Mouse (Mus musculus): ENCODE measurements around the gene Veph1. TPM values are rescaled to one million over a fixed set of nuclear protein-coding genes. Genes with fewer than 3 reads are reported as not detected.
A peak's percentile ranks its signal among the peaks of the same experiment; 100 is the strongest.

Veph1 gene
- polyA plus RNA-seq, 1 experiment from 2014 or later: 6.6 TPM

GRCm38 (mm10) chr3:66310586-66310985 lies 13.9 kb upstream of the Veph1 start:
- Histone ChIP-seq H3K9me3 (ENCODE audit: control insufficient read depth, low read length) (no peaks in the 10 kb centered on the region), H3K9ac (ENCODE audit: low read length) (no peak overlapping the region), H3K4me1 (replicated peaks; ENCODE audit: control insufficient read depth, insufficient read depth, low read length) (peaks cover 2% of the 10 kb centered on the region; the same call in 1 of the 2 replicates), H3K27me3 (ENCODE audit: control insufficient read depth, insufficient read depth, low read depth, low read length) (no peaks in the 10 kb centered on the region), H3K4me3 (ENCODE audit: low read length) (no peak overlapping the region), H3K27ac (ENCODE audit: low read length) (peak overlapping the region; percentile 77), H3K36me3 (ENCODE audit: control insufficient read depth, insufficient read depth, low read length) (no peaks in the 10 kb centered on the region), H3K4me2 (ENCODE audit: low read depth, low read length) (no peak overlapping the region)
- peak; percentile 85 for ATAC-seq (ENCODE audit: low read depth)
- 58% methylated on average over 1 of the region's 1 CpGs for WGBS

GRCm38 (mm10) chr3:66309531-66309930 lies 12.9 kb upstream of the Veph1 start:
- Histone ChIP-seq H3K9me3 (ENCODE audit: control insufficient read depth, low read length) (no peaks in the 10 kb centered on the region), H3K4me1 (replicated peaks; ENCODE audit: control insufficient read depth, insufficient read depth, low read length) (peaks cover 2% of the 10 kb centered on the region; the same call in 1 of the 2 replicates), H3K9ac (ENCODE audit: low read length) (no peak overlapping the region), H3K27ac (ENCODE audit: low read length) (peak overlapping the region; percentile 17; the same call in 1 of the 2 replicates), H3K36me3 (ENCODE audit: control insufficient read depth, insufficient read depth, low read length) (no peaks in the 10 kb centered on the region), H3K27me3 (ENCODE audit: control insufficient read depth, insufficient read depth, low read depth, low read length) (no peaks in the 10 kb centered on the region), H3K4me2 (ENCODE audit: low read depth, low read length) (no peak overlapping the region), H3K4me3 (ENCODE audit: low read length) (no peak overlapping the region)
- WGBS: 87% methylated on average over 1 of the region's 1 CpGs
- no peak for ATAC-seq (ENCODE audit: low read depth)

- H3K4me1 ChIP-seq (replicated peaks; ENCODE audit: control insufficient read depth, insufficient read depth, low read length): peaks cover 7% of the 10 kb centered on the region; the same call in 1 of the 2 replicates
- peak overlapping the region; percentile 29 for H3K4me2 ChIP-seq (ENCODE audit: low read depth, low read length)
- no peak overlapping the region for H3K27ac ChIP-seq (ENCODE audit: low read length)
- H3K9me3 ChIP-seq (ENCODE audit: control insufficient read depth, low read length): no peaks in the 10 kb centered on the region
- no peaks in the 10 kb centered on the region for H3K36me3 ChIP-seq (ENCODE audit: control insufficient read depth, insufficient read depth, low read length)
- no peak overlapping the region; the same call in 1 of the 2 replicates for H3K9ac ChIP-seq (ENCODE audit: low read length)
- 86% methylated on average over 9 of the region's 9 CpGs for WGBS
- H3K4me3 ChIP-seq (ENCODE audit: low read length): no peak overlapping the region
- H3K27me3 ChIP-seq (ENCODE audit: control insufficient read depth, insufficient read depth, low read depth, low read length): no peaks in the 10 kb centered on the region
- no peak for ATAC-seq (ENCODE audit: low read depth)
Measured at GRCm38 (mm10) chr3:66295236-66295635, 1.4 kb downstream of the Veph1 start.

- Histone ChIP-seq H3K4me1 (replicated peaks; ENCODE audit: control insufficient read depth, insufficient read depth, low read length) (peaks cover 7% of the 10 kb centered on the region; the same call in 1 of the 2 replicates), H3K27me3 (ENCODE audit: control insufficient read depth, insufficient read depth, low read depth, low read length) (no peaks in the 10 kb centered on the region), H3K36me3 (ENCODE audit: control insufficient read depth, insufficient read depth, low read length) (no peaks in the 10 kb centered on the region), H3K9ac (ENCODE audit: low read length) (no peak overlapping the region; the same call in 1 of the 2 replicates), H3K9me3 (ENCODE audit: control insufficient read depth, low read length) (no peaks in the 10 kb centered on the region), H3K4me3 (ENCODE audit: low read length) (no peak overlapping the region), H3K27ac (ENCODE audit: low read length) (no peak overlapping the region), H3K4me2 (ENCODE audit: low read depth, low read length) (no peak overlapping the region)
- no peak for ATAC-seq (ENCODE audit: low read depth)
- WGBS: 85% methylated on average over 3 of the region's 3 CpGs
Measured at GRCm38 (mm10) chr3:66294729-66295128, 1.9 kb downstream of the Veph1 start.

- Histone ChIP-seq H3K4me1 (replicated peaks; ENCODE audit: control insufficient read depth, insufficient read depth, low read length) (peaks cover 7% of the 10 kb centered on the region; the same call in 1 of the 2 replicates), H3K27ac (ENCODE audit: low read length) (peak overlapping the region; percentile 96), H3K36me3 (ENCODE audit: control insufficient read depth, insufficient read depth, low read length) (no peaks in the 10 kb centered on the region), H3K27me3 (ENCODE audit: control insufficient read depth, insufficient read depth, low read depth, low read length) (no peaks in the 10 kb centered on the region), H3K9me3 (ENCODE audit: control insufficient read depth, low read length) (no peaks in the 10 kb centered on the region), H3K4me3 (ENCODE audit: low read length) (peak overlapping the region; percentile 43), H3K4me2 (ENCODE audit: low read depth, low read length) (peak overlapping the region; percentile 65), H3K9ac (ENCODE audit: low read length) (peak overlapping the region; percentile 65)
- 4% methylated on average over 20 of the region's 20 CpGs for WGBS
- peak; percentile 94 for ATAC-seq (ENCODE audit: low read depth)
Measured at GRCm38 (mm10) chr3:66292356-66292946, 4.2 kb downstream of the Veph1 start.

- WGBS: 74% methylated on average over 4 of the region's 4 CpGs
- Histone ChIP-seq H3K4me1 (replicated peaks; ENCODE audit: control insufficient read depth, insufficient read depth, low read length) (no peaks in the 10 kb centered on the region), H3K9ac (ENCODE audit: low read length) (no peak overlapping the region), H3K27ac (ENCODE audit: low read length) (no peak overlapping the region), H3K36me3 (ENCODE audit: control insufficient read depth, insufficient read depth, low read length) (no peaks in the 10 kb centered on the region), H3K9me3 (ENCODE audit: control insufficient read depth, low read length) (no peaks in the 10 kb centered on the region), H3K4me2 (ENCODE audit: low read depth, low read length) (no peak overlapping the region), H3K27me3 (ENCODE audit: control insufficient read depth, insufficient read depth, low read depth, low read length) (no peaks in the 10 kb centered on the region), H3K4me3 (ENCODE audit: low read length) (no peak overlapping the region)
- no peak for ATAC-seq (ENCODE audit: low read depth)
Measured at GRCm38 (mm10) chr3:66263270-66263669, 33.4 kb downstream of the Veph1 start.

- Histone ChIP-seq H3K4me2 (ENCODE audit: low read depth, low read length) (no peak overlapping the region), H3K27me3 (ENCODE audit: control insufficient read depth, insufficient read depth, low read depth, low read length) (no peaks in the 10 kb centered on the region), H3K9me3 (ENCODE audit: control insufficient read depth, low read length) (no peaks in the 10 kb centered on the region), H3K9ac (ENCODE audit: low read length) (no peak overlapping the region), H3K36me3 (ENCODE audit: control insufficient read depth, insufficient read depth, low read length) (no peaks in the 10 kb centered on the region), H3K27ac (ENCODE audit: low read length) (no peak overlapping the region), H3K4me3 (ENCODE audit: low read length) (no peak overlapping the region), H3K4me1 (replicated peaks; ENCODE audit: control insufficient read depth, insufficient read depth, low read length) (no peaks in the 10 kb centered on the region)
- peak; percentile 28; the same call in 1 of the 2 replicates for ATAC-seq (ENCODE audit: low read depth)
- 44% methylated on average over 5 of the region's 5 CpGs for WGBS
Measured at GRCm38 (mm10) chr3:66262319-66262718, 34.3 kb downstream of the Veph1 start.

GRCm38 (mm10) chr3:66254504-66255105 lies 42.0 kb downstream of the Veph1 start:
- 62% methylated on average over 9 of the region's 9 CpGs for WGBS
- Histone ChIP-seq H3K27ac (ENCODE audit: low read length) (no peak overlapping the region), H3K9me3 (ENCODE audit: control insufficient read depth, low read length) (no peaks in the 10 kb centered on the region), H3K4me1 (replicated peaks; ENCODE audit: control insufficient read depth, insufficient read depth, low read length) (no peaks in the 10 kb centered on the region), H3K4me2 (ENCODE audit: low read depth, low read length) (no peak overlapping the region), H3K9ac (ENCODE audit: low read length) (no peak overlapping the region), H3K4me3 (ENCODE audit: low read length) (no peak overlapping the region), H3K27me3 (ENCODE audit: control insufficient read depth, insufficient read depth, low read depth, low read length) (no peaks in the 10 kb centered on the region), H3K36me3 (ENCODE audit: control insufficient read depth, insufficient read depth, low read length) (no peaks in the 10 kb centered on the region)
- ATAC-seq (ENCODE audit: low read depth): no peak

GRCm38 (mm10) chr3:66251842-66252241 lies 44.8 kb downstream of the Veph1 start:
- ATAC-seq (ENCODE audit: low read depth): no peak

More at GRCm38 (mm10) chr3:66251842-66252241, 44.8 kb downstream of the Veph1 start:
- Histone ChIP-seq H3K4me3 (ENCODE audit: low read length) (no peak overlapping the region), H3K27me3 (ENCODE audit: control insufficient read depth, insufficient read depth, low read depth, low read length) (no peaks in the 10 kb centered on the region), H3K27ac (ENCODE audit: low read length) (no peak overlapping the region), H3K4me1 (replicated peaks; ENCODE audit: control insufficient read depth, insufficient read depth, low read length) (no peaks in the 10 kb centered on the region), H3K4me2 (ENCODE audit: low read depth, low read length) (no peak overlapping the region), H3K9ac (ENCODE audit: low read length) (no peak overlapping the region), H3K36me3 (ENCODE audit: control insufficient read depth, insufficient read depth, low read length) (no peaks in the 10 kb centered on the region), H3K9me3 (ENCODE audit: control insufficient read depth, low read length) (no peaks in the 10 kb centered on the region)
- WGBS: 73% methylated on average over 7 of the region's 7 CpGs
